Mouse (Mus musculus) small intestine, adult 2 months (tissue): ENCODE data around the gene Meis1. TPM values are rescaled to one million over a fixed set of nuclear protein-coding genes. Genes with fewer than 3 reads are reported as not detected.

Source experiments
- H3K27ac ChIP-seq: fragments of 200-500 bp; 2 replicates; pipeline ENCODE4 v1.5.1; 2012; ENCODE audit warnings: low read depth, low read length, control low read depth, inconsistent platforms; ENCODE audit not compliant: insufficient read depth
- H3K27me3 ChIP-seq: fragments of 200-500 bp; 2 replicates; pipeline ENCODE4 v1.6.1; 2012; ENCODE audit warnings: mild to moderate bottlenecking, moderate library complexity, low read length, inconsistent platforms; ENCODE audit not compliant: control insufficient read depth, insufficient read depth
- H3K36me3 ChIP-seq: fragments of 200-500 bp; 2 replicates; pipeline ENCODE4 v1.6.1; 2012; ENCODE audit warnings: mild to moderate bottlenecking, low read length, control low read depth, inconsistent platforms; ENCODE audit not compliant: control insufficient read depth, insufficient read depth
- H3K4me1 ChIP-seq: fragments of 200-500 bp; 2 replicates; pipeline ENCODE4 v1.6.1; 2012; ENCODE audit warnings: low read length, inconsistent platforms, mixed read lengths; ENCODE audit not compliant: control insufficient read depth, insufficient read depth, insufficient read length
- H3K4me3 ChIP-seq: fragments of 200-500 bp; 2 replicates; pipeline ENCODE4 v1.5.1; 2012; ENCODE audit warnings: low read depth, mild to moderate bottlenecking, control low read depth, inconsistent platforms, low read length, moderate library complexity
- CTCF ChIP-seq: fragments of 200-500 bp; IDR thresholded peaks from 2 replicates; pipeline ENCODE4 v1.5.1; 2012; ENCODE audit warnings: low read depth, mild to moderate bottlenecking, control low read depth, inconsistent platforms, low read length, moderate library complexity, mixed read lengths; ENCODE audit not compliant: insufficient replicate concordance, insufficient read length; ENCODE audit errors: extremely low read depth
- POLR2A ChIP-seq: fragments of 200-500 bp; IDR thresholded peaks from 2 replicates; pipeline ENCODE4 v1.6.1; 2012; ENCODE audit warnings: low read depth, mild to moderate bottlenecking, control low read depth, inconsistent platforms, low read length, moderate library complexity
- whole genome bisulfite sequencing: fragments of 180-500 bp; shearing (Covaris S2); methylation state at CpG from one replicate; pipeline ENCODE4 v1.1.7; 2018; 5-methylcytosine and 5-hydroxymethylcytosine counted together
- polyA plus RNA-seq: library from polyadenylated mRNA; depleted of rRNA; stranded (reverse); fragments of >200 nt; gene quantifications from 2 replicates; pipeline ENCODE4 v1.2.3, GENCODE M21; 2012

The Meis1 gene
- polyA plus RNA-seq, 1 experiment, result 4.0 TPM

DNA sequence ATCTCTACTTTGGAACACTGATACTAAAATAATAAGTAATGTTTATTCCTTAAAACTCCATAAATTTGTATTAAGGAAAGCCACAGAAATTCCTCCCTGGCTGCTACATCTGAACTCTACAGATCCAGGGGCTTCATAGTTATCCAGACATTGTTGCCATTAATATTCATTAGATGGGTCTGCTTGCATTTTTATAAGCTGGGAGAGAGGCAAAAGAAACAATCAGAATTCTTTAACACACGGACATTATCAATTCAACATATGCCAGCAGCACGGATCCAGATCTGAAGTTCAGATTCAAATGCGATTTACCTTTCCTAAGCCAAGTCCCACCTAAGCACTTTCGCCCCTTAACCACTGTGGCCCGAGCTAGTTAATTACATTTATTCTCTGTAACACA lies 100.9 kb downstream of the Meis1 start:
- no peak overlapping the region for H3K4me3 ChIP-seq
- H3K27me3 ChIP-seq, result no peaks in the 10 kb centered on the region
- no peak for TF ChIP-seq POLR2A
- TF ChIP-seq CTCF, result no peak
- 82% methylated on average over 5 of the region's 5 CpGs for WGBS
- H3K4me1 ChIP-seq, result no peaks in the 10 kb centered on the region
- H3K27ac ChIP-seq, result no peak overlapping the region
- H3K36me3 ChIP-seq, result no peaks in the 10 kb centered on the region

DNA sequence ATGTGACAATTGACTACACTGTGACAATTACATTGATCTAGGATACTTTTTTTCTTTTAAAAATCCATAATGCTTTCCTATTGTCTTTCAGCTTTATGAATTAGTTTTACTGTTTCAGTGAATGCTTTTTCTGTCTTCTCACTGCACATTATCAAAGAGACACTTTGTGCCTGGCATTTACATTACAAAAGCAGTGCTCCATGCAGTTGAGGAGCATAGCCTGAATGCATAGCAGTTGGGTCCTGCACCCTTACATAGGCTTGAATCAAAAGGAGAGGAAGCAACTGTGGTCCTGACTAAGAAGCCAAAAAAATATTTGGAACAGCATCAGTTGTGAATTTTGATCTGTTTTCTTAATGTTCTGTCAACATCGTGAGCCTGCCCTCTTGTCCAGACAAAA lies 105.5 kb downstream of the Meis1 start:
- TF ChIP-seq POLR2A (no peak), CTCF (no peak)
- Histone ChIP-seq H3K27ac (no peak overlapping the region), H3K27me3 (no peaks in the 10 kb centered on the region), H3K36me3 (no peaks in the 10 kb centered on the region), H3K4me1 (no peaks in the 10 kb centered on the region), H3K4me3 (no peak overlapping the region)
- WGBS, result 75% methylated on average over 1 of the region's 1 CpGs

DNA sequence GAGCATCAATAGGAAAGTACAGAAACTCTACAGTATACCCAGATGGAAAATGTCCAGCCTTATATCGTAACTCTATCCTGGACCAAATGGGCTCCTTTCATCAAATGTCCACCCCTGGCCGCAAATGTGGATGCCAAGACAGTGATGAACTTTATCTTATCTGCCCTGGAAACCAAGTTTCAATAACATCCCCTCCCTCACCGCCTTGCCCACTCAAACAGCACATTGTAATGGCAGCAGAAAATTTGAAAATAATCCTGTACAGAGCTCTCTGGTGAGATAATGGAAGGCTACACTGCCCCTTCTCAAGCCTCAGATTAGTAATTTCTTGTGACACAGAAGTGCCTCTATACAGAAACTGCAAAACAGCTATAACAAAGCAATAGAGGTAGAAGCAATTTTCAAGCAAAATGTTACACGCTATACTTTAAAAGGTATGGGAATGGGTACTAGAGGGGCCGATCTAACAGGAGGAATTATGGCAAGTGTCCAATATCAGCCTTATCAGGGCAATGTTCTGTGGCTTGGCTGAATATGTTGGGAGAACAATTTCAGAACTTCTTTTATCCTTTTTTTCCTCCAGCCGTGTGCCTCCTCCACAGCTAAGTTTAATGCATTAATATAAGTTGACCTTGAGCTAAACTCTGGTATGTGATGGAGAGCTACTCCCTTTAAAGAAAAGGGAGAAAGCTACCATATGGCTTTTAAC lies 106.3 kb downstream of the Meis1 start:
- no peaks in the 10 kb centered on the region for H3K4me1 ChIP-seq
- H3K36me3 ChIP-seq, result no peaks in the 10 kb centered on the region
- no peaks in the 10 kb centered on the region for H3K27me3 ChIP-seq
- no peak overlapping the region for H3K4me3 ChIP-seq
- no peak for TF ChIP-seq CTCF
- TF ChIP-seq POLR2A, result no peak
- WGBS, result 75% methylated on average over 6 of the region's 6 CpGs
- no peak overlapping the region for H3K27ac ChIP-seq

DNA sequence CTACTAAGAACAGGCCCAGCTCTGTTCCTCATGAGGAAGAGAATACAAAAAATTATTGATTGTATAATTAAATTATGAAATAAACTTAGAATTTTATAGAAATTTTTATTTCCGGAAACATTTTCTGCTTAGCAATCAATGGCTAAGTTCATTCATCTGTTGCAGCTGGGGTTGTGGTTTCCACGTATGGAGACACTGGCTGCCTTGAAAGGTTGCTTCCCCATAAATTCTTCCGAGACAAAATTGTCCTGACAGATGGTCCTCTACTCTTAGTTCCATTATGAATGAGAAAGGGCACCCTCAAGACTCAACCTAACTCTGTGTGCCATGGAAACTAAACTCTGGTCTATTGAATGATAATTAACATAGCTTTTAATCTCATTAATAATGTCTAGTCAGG lies 111.9 kb downstream of the Meis1 start:
- H3K36me3 ChIP-seq, result no peaks in the 10 kb centered on the region
- 79% methylated on average over 3 of the region's 3 CpGs for WGBS
- H3K4me1 ChIP-seq, result no peaks in the 10 kb centered on the region
- no peak for TF ChIP-seq POLR2A
- TF ChIP-seq CTCF, result no peak
- no peak overlapping the region for H3K4me3 ChIP-seq
- no peaks in the 10 kb centered on the region for H3K27me3 ChIP-seq
- no peak overlapping the region for H3K27ac ChIP-seq

DNA sequence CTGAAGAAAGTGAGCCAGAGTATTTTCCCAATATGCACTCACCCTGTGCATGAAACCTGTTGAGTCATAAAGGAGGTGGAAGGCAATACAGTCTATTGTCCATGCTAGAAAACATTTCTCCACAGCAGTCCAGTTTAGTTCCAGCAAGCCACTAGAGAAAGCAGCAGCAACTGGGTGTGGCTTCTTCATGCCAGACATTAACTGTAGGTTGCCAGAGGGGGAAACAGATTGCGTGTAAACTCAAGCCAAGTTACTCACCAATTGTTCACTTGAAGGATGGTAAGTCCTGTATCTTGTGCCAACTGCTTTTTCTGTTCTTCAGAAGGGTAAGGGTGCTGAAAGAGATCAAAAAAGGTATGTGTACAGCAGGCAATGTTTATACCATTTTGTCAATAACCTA lies 113.4 kb downstream of the Meis1 start:
- 73% methylated on average over 1 of the region's 1 CpGs for WGBS
- H3K27ac ChIP-seq, result no peak overlapping the region
- no peaks in the 10 kb centered on the region for H3K36me3 ChIP-seq
- no peaks in the 10 kb centered on the region for H3K4me1 ChIP-seq
- TF ChIP-seq CTCF (no peak), POLR2A (no peak)
- no peak overlapping the region for H3K4me3 ChIP-seq
- no peaks in the 10 kb centered on the region for H3K27me3 ChIP-seq

DNA sequence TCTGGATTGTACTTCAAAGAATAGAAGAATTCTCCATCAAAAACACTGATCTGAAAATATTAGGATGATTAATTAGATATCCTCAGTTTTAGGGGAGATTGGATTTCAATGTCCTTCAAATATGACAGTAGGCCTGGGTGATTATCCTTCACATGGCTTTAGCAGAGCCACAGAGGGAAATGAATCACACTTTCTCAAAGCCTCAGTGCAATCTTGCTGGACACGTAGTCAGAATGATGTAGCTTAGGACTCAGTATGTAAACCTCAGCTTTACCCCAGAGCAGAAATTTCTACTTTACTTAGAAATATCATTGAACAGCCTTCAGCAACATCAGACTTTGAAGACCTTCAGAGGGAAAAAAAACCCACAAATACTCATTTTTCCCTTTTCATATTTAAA lies 113.9 kb downstream of the Meis1 start:
- WGBS, result 83% methylated on average over 1 of the region's 1 CpGs
- TF ChIP-seq POLR2A, result no peak
- TF ChIP-seq CTCF, result no peak
- H3K36me3 ChIP-seq, result no peaks in the 10 kb centered on the region

DNA sequence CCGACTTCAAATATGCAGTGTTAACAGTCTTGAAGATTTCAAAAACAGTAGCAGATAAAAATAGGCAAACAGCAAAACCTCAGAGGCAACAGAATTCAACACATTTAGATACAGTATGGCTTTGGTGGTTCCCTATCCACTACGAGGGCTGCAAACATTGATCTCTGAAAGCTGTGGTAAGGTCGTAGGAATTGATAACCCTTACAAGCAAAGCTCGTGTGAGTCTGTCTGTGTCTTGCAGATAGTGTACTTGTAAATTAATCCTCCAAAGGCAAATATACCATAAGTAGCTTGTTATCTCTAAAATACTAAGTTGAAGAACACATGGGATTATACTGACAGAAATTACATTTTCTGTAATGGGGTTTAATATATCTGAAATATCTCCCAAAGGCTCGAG lies 114.5 kb downstream of the Meis1 start:
- H3K27me3 ChIP-seq, result no peaks in the 10 kb centered on the region
- no peak overlapping the region for H3K4me3 ChIP-seq
- H3K4me1 ChIP-seq, result no peaks in the 10 kb centered on the region
- TF ChIP-seq CTCF (no peak), POLR2A (no peak)
- no peak overlapping the region for H3K27ac ChIP-seq
- H3K36me3 ChIP-seq, result no peaks in the 10 kb centered on the region
- WGBS, result 70% methylated on average over 5 of the region's 5 CpGs

More for the DNA sequence above, 113.9 kb downstream of the Meis1 start:
- Histone ChIP-seq H3K27me3 (no peaks in the 10 kb centered on the region), H3K27ac (no peak overlapping the region), H3K4me3 (no peak overlapping the region), H3K4me1 (no peaks in the 10 kb centered on the region)
